Mouse (Mus musculus) urinary bladder, postnatal 0 days (tissue): ENCODE measurements around the gene Calca. TPM values are rescaled to one million over a fixed set of nuclear protein-coding genes. Genes with fewer than 3 reads are reported as not detected.

Source experiments
- polyA plus RNA-seq: library from polyadenylated mRNA; unstranded; fragments of >200 nt; fragmentation: Nextera tagmentation; extraction: Ambion mirVana; gene quantifications from 2 replicates; pipeline ENCODE4 v1.2.1, GENCODE M21; 2015

Gene Calca
- 3.9 and 9.1 TPM in 2 replicates for polyA plus RNA-seq

DNA sequence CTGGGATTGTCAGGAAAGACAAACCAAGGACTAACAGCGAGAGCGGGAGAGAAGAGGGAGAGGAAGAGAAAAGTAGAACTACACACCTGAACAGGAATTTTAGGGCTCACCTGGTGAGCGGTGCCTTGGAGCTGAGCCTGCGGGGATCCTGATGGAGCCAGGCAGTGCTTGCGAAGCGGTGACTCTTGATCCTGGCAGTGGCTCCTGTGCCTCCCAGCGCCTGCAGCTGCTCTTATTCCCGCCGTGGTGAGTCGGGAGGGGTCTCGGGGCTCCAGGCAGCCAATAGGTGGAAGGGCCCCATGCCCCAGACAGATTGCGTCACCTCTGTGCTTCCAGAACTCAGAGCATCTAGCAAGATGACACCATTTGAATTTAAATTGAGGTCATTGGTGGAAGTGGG, at the start of gene Calca:
Calca (minus strand) TSS at position 256 of the 400 bp plus-strand sequence.

Other genes with a start within 250 kb of the Calca start
- gene Pde3b, start 221.1 kb downstream of the Calca start, polyA plus RNA-seq: 3.7 TPM in 2 replicates
- 3.6 and 4.2 TPM in 2 replicates for gene Cyp2r1, start 73.4 kb downstream of the Calca start, polyA plus RNA-seq
- 6.2 and 6.7 TPM in 2 replicates for gene Calcb, start 82.3 kb upstream of the Calca start, polyA plus RNA-seq
- gene Insc, start 107.3 kb upstream of the Calca start, polyA plus RNA-seq: 64.7 and 97.9 TPM in 2 replicates